Mouse (Mus musculus) megakaryocyte-erythroid progenitor cell, adult 5-6 weeks (primary cell): Measurements from ENCODE around the gene Tvp23b. TPM values are rescaled to one million over a fixed set of nuclear protein-coding genes. Genes with fewer than 3 reads are reported as not detected.

Experiments used
- ATAC-seq: replicated peaks from 2 replicates; pipeline ENCODE4 v1.8.0; 2016; ENCODE audit warnings: mild to moderate bottlenecking, inconsistent platforms; ENCODE audit not compliant: severe bottlenecking, poor library complexity, low FRiP score, low TSS enrichment
- total RNA-seq, 2 experiments: library from RNA; stranded (forward) in 1 of 2; stranded (reverse) in 1 of 2; fragments of 200-1000, 215-1000 nt in 1 of 2; fragments of >200 nt in 1 of 2; fragmentation: Nextera tagmentation in 1 of 2; gene quantifications; 2 replicates each; pipeline ENCODE4 v1.2.3; 2014 to 2017

Gene Tvp23b
- total RNA-seq, 2 experiments from 2014 or later = 32.2 to 47.2 TPM

- ATAC-seq = no peak
These were observed 6.1 kb downstream of the Tvp23b start for GRCm38 (mm10) chr11:62885323-62885722.

- no peak for ATAC-seq
These were observed 11.5 kb downstream of the Tvp23b start for GRCm38 (mm10) chr11:62890796-62891195.

GRCm38 (mm10) chr11:62891763-62892162 lies 12.5 kb downstream of the Tvp23b start:
- ATAC-seq = peak; percentile 66

- peak; percentile 91 for ATAC-seq
These were observed 22.6 kb downstream of the Tvp23b start for GRCm38 (mm10) chr11:62901699-62902323.

- no peak for ATAC-seq
These were observed 24.7 kb downstream of the Tvp23b start for GRCm38 (mm10) chr11:62903871-62904495.

GRCm38 (mm10) chr11:62909720-62910306 lies 30.6 kb downstream of the Tvp23b start:
- ATAC-seq = peak; percentile 83

- ATAC-seq = no peak
These were observed 32.1 kb downstream of the Tvp23b start for GRCm38 (mm10) chr11:62911362-62911761.

GRCm38 (mm10) chr11:62913141-62913540 lies 33.9 kb downstream of the Tvp23b start:
- no peak for ATAC-seq

- ATAC-seq = no peak
These were observed 35.3 kb downstream of the Tvp23b start for GRCm38 (mm10) chr11:62914532-62914931.

GRCm38 (mm10) chr11:62915486-62915885 lies 36.2 kb downstream of the Tvp23b start:
- ATAC-seq = no peak

GRCm38 (mm10) chr11:62916765-62917164 lies 37.5 kb downstream of the Tvp23b start:
- ATAC-seq = no peak

- no peak for ATAC-seq
These were observed 40.9 kb downstream of the Tvp23b start for GRCm38 (mm10) chr11:62919946-62920742.

- ATAC-seq = no peak
These were observed 41.4 kb downstream of the Tvp23b start for GRCm38 (mm10) chr11:62920743-62921050.

- ATAC-seq = peak; percentile 88
These were observed 42.1 kb downstream of the Tvp23b start for GRCm38 (mm10) chr11:62921052-62921977.

- no peak for ATAC-seq
These were observed 45.0 kb downstream of the Tvp23b start for GRCm38 (mm10) chr11:62924091-62924761.

- peak; percentile 98 for ATAC-seq
These were observed 50.5 kb downstream of the Tvp23b start for GRCm38 (mm10) chr11:62929799-62930198.

- no peak; the same call in 1 of the 2 replicates for ATAC-seq
These were observed 51.3 kb downstream of the Tvp23b start for GRCm38 (mm10) chr11:62930574-62930973.

GRCm38 (mm10) chr11:62931141-62931540 lies 51.9 kb downstream of the Tvp23b start:
- no peak for ATAC-seq

GRCm38 (mm10) chr11:62933099-62933498 lies 53.8 kb downstream of the Tvp23b start:
- no peak for ATAC-seq
